Mouse (Mus musculus) MN1 (cell line): ENCODE measurements around the gene Med24.
"Not testable (repeated sequence)": the region's sequence is repeated elsewhere in the genome, so short reads cannot be mapped to it uniquely, and the experiment has no call there.

Experiments used
- DNase-seq: peaks from one replicate; pipeline ENCODE4 v3.0.0-alpha.2; 2016; ENCODE audit warnings: low spot score

Gene Med24

DNA sequence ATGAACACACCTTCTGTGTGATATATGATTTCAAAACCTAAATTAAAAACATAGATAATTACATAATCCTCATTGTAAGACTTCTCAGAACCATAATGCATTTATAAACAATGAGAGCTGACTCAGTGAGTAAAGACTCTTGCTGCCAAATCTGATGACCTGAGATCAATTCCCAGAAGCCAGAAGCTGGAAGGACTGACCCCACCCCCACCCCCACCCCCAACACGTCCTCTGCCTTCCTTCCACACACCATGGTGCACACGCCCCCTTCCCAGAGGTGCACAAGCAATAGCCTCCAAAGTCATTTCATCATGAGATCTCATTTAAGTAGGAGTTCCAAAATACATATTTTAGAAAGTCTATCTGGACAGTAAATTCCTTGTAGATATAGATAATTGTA is 8.5 kb downstream of the Med24 start:
- no peak for DNase-seq

DNA sequence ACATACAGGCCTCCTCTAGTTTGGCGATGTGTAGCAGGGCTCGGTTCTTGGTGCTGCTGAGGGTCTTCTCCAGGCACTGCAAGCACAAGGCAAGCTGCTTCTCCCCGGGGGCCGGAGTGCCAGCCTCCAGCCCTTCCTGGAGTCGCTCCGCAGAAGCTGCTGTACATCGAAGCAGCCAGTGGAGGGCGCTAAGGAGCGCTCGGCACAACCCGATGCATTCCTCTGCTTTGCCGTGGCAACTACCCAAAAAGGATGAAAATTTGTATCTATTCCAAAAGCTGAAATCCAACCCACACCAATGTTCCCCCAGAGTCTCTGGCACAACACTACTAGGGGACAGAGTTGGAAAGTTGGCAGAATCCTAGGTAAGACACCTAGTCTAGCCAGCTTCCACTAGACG is 11.3 kb downstream of the Med24 start:
- peak; percentile 63 for DNase-seq

DNA sequence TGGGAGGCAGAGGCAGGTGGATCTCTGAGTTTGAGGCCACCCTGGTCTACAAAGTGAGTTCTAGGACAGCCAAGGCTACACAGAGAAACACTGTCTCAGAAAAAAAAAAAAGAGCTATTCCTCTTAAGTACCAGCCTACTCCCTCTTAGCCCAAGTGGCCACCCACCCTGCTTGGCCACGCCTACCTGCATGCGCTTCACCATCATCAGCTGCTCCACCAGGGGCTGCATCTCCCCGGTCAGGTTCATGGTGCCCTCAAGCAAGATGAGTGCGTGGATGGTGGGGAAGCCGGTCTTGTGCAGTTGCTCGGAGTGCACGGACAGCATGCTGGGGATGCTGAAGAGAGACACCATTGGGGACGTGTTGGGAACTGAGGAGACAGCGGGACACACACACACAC is 13.3 kb downstream of the Med24 start:
- DNase-seq = no peak

GRCm38 (mm10) chr11:98713703-98714102 is 15.5 kb downstream of the Med24 start:
- DNase-seq = no peak

DNA sequence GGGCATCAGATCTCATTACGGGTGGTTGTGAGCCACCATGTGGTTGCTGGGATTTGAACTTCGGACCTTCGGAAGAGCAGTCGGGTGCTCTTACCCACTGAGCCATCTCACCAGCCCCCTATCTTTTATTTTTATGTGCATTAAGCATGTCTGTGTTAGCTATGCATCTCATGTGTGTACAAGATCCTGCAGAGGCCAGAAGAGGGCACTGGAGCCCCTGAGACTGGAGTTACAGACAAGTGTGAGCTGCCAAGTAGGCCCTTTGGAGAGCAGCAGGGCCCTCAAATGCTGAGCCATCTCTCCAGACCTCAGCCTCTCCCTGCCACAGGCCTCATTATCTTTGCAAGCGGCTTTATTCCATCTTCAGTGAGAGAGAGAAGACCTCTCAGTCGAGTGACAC is 17.2 kb downstream of the Med24 start:
- not testable (repeated sequence) for DNase-seq

DNA sequence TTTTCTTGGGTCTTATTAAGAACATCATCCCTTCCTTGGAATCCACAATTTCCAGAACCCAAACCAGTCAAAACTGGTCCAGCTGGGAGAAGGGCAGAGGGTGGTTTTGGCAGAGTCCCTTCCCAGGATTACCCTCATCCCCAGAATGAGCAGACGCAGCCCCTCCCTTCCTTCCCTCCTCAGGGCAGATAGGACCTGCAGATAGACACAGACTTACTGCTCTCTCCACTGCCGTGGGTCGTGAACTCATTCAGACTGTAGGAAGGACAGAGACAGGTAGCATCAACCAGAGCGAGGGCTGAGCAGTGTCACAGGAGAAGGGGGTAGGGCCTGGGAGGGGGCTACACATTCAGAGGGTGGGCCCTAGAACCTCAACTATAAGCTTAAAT is 18.2 kb downstream of the Med24 start:
- DNase-seq = no peak

DNA sequence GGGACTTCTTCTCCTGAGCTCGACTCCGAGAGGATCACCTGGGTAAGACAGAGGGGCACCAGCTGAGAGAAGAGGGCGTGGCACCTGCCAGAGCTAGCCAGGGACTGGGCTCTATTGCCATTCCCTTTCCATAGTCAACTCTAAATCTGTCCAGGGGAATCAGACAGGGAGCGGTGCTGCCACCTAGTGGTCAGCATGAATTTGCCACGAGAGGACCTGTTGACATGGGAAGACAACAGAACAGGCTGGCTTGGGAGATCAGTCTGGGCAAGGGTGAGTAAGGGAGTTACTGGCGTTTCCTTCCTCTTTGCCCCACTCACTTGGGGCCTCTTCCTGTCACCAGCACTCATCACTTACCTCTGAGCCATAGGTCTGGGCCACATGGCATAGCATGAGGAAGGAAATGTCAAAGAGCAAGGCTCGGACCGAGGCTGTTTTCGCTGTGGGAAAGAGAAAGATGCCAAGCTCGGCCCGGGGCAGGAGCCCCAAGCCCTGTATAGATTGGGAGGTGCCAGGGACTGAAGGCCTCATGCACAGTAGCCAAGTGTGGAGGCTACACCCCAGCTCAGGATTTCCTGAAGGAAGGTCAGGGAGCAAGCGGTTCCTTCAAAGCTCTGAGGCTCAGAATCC is 18.7 kb downstream of the Med24 start:
- peak; percentile 91 for DNase-seq

GRCm38 (mm10) chr11:98709001-98709741 is 20.1 kb downstream of the Med24 start:
- peak; percentile 49 for DNase-seq

- DNase-seq = peak; percentile 33
These were observed 20.8 kb downstream of the Med24 start for GRCm38 (mm10) chr11:98708282-98708956.

GRCm38 (mm10) chr11:98707401-98708281 is 21.6 kb downstream of the Med24 start:
- peak; percentile 53 for DNase-seq

- DNase-seq = no peak
These were observed 24.2 kb downstream of the Med24 start for GRCm38 (mm10) chr11:98705021-98705420.

- DNase-seq = no peak
These were observed 26.9 kb downstream of the Med24 start for GRCm38 (mm10) chr11:98702323-98702722.

DNA sequence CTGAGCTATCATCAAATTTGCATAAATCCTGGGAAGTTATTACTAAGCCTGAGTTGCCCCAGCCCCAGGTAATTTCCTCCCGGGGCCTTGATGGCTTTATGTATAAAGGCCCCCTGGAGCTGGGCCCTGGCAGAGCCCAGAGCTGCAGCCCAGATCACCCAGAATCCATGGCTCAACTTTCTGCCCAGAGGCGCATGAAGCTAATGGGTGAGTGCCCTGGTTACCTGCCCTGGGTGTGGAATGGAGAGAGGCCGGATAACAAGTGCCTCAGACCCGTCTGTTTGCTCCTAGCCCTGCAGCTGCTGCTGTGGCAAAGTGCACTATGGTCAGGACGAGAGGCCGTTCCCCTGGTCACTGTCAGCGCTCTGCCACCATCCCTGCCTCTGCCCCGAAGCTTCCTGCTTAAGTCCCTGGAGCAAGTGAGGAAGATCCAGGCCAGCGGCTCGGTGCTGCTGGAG is 28.0 kb downstream of the Med24 start, which contains the start of gene Csf3:
Gene Csf3 (plus strand): TSS at position 51 of the 458 bp plus-strand sequence.
- no peak for DNase-seq

GRCm38 (mm10) chr11:98699911-98700310 is 29.3 kb downstream of the Med24 start:
- DNase-seq = peak; percentile 67

DNA sequence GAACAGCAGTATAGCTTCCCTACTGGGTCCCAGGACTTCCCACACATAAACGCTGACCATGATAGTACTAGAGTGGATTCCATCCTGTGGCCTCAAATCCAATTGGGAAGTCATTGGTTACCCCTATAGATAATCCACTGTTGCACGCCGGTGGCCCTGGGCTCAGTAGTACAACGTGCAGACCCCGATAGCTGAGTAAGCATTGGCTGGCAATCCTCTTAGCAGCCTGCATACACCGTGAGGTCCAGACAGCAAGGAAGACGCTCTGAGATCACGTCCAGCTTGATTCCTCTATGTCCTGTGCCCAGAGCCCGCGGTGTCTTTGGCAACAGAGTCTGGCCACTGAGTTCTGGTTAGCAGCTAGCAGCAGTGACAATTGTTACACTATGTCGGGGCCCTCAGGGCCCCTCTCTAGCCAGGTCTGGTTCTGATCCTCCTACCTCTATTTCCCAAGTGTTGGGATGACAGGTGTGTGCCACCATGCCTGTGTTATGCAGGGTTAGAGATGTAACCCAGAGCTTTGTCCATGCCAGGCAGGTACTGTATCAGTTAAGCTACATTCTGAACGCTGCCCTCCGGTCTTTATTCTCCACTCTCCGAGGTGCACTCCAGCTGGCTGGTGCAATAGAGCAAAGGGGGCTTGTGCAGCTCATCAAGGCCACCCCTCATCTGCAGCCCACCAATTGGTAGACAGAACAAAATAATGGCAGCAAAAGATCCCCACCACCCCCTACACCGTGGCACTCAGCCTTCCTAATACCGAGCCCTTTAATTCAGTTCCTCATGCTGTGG is 30.2 kb downstream of the Med24 start:
- DNase-seq = no peak

- no peak for DNase-seq
These were observed 32.0 kb downstream of the Med24 start for GRCm38 (mm10) chr11:98697225-98697624.

DNA sequence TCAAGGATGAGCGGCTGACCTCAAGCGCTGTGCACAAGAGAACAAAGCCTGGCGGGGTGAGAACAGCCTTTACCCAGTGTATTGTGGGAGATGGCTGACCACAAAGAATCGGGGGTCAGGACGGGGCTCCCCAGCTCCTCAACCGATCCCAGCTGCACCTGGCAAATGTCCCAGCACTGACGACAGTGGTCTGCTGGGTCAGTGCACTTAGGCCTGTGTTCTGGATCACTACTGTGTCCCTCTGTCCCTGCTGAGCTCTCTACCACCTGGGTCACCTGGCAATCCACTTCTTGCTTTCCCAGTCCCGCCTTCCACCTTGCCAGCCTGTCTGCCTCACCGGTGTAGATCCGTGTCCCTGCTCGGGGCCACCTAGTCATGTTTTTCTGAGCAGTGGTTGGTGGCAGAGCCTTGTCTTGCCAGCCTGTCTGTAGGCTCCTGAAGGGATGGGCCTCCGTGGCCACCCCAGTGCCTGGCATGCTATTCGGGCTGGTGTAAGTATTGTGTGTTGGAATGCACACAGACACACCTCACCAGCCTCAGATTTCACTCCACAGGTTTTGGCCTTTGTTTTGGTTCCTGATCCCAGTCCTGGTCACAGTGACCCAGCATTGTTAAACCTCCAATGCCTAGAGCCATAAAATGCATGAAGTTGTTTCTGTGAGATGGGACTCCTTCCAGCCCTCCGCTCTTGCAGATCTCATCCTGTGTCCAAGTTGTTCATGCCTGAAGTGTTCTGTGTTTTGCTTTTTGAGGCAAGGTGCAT is 32.6 kb downstream of the Med24 start:
- DNase-seq = no peak

DNA sequence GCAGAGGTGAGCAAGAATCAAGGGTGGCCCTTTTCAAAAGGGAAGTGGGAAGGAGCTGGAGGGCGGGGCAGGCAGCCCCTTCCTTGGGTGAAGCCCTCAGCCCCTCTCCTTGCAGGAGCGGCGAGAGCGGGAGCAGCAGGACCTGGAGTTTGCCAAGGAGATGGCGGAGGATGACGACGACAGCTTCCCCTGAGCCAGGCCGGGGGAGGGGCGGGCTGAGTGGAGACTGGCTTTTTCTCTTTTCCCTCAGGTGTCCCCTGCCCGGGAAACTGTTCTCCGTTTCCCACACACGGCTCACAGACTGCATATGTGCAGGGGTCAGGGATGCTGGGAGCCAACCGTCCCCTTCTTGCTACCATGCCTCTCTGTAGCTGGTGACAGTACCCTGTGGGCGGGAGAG is 33.8 kb downstream of the Med24 start:
- no peak for DNase-seq

GRCm38 (mm10) chr11:98694301-98694700 is 34.9 kb downstream of the Med24 start:
- DNase-seq = peak; percentile 36

GRCm38 (mm10) chr11:98693746-98694145 is 35.5 kb downstream of the Med24 start:
- DNase-seq = no peak
